Mouse (Mus musculus) neutrophil, adult 5-6 weeks (primary cell): ENCODE results near the gene Creld1. TPM values are rescaled to one million over a fixed set of nuclear protein-coding genes. Genes with fewer than 3 reads are reported as not detected.

Experiments used
- total RNA-seq: library from RNA; stranded (forward); fragments of 200-1000 nt; gene quantifications from 2 replicates; pipeline ENCODE4 v1.2.3, GENCODE M21; 2017

Gene Creld1
- total RNA-seq, 1 experiment from 2014 or later = 8.5 TPM

Other genes with a start within 250 kb of the Creld1 start
- gene Mtmr14, start 245.5 kb upstream of the Creld1 start, total RNA-seq = 53.1 and 63.1 TPM in 2 replicates
- gene Cpne9, start 201.0 kb upstream of the Creld1 start, total RNA-seq = 1.2 and 1.6 TPM in 2 replicates
- gene Brpf1, start 176.2 kb upstream of the Creld1 start, total RNA-seq = 62.6 and 63.0 TPM in 2 replicates
- 6.0 and 9.5 TPM in 2 replicates for gene Ogg1, start 156.3 kb upstream of the Creld1 start, total RNA-seq
- 24.4 and 25.4 TPM in 2 replicates for gene Camk1, start 139.3 kb upstream of the Creld1 start, total RNA-seq
- gene Tada3, start 105.4 kb upstream of the Creld1 start, total RNA-seq = 27.2 and 31.6 TPM in 2 replicates
- gene Arpc4, start 105.2 kb upstream of the Creld1 start, total RNA-seq = 169 and 173 TPM in 2 replicates
- gene Ttll3, start 94.0 kb upstream of the Creld1 start, total RNA-seq = 29.3 and 38.9 TPM in 2 replicates
- gene Rpusd3, start 64.0 kb upstream of the Creld1 start, total RNA-seq = 5.1 and 7.6 TPM in 2 replicates
- gene Cidec, start 47.5 kb upstream of the Creld1 start, total RNA-seq = not detected in 2 replicates
- gene Jagn1, start 40.7 kb upstream of the Creld1 start, total RNA-seq = 6.2 and 7.7 TPM in 2 replicates
- 0.12 and 0.25 TPM in 2 replicates for gene Il17re, start 24.8 kb upstream of the Creld1 start, total RNA-seq
- not detected in 2 replicates for gene Il17rc, start 11.9 kb upstream of the Creld1 start, total RNA-seq
- 0.12 TPM in 1 of 2 replicates, not detected in the other for gene Prrt3, start 18.6 kb downstream of the Creld1 start, total RNA-seq
- gene Emc3, start 48.4 kb downstream of the Creld1 start, total RNA-seq = 27.6 and 38.4 TPM in 2 replicates
- 0.86 and 1.4 TPM in 2 replicates for gene Fancd2, start 48.4 kb downstream of the Creld1 start, total RNA-seq
- gene Fancd2os, start 117.4 kb downstream of the Creld1 start, total RNA-seq = not detected in 2 replicates
- gene Brk1, start 121.5 kb downstream of the Creld1 start, total RNA-seq = 94.3 and 105 TPM in 2 replicates
- 14.9 and 17.6 TPM in 2 replicates for gene Vhl, start 140.7 kb downstream of the Creld1 start, total RNA-seq
- 151 and 160 TPM in 2 replicates for gene Irak2, start 155.2 kb downstream of the Creld1 start, total RNA-seq
- 125 and 154 TPM in 2 replicates for gene Tatdn2, start 213.8 kb downstream of the Creld1 start, total RNA-seq
- gene Ghrl, start 236.6 kb downstream of the Creld1 start, total RNA-seq = 0.74 TPM in 1 of 2 replicates, not detected in the other